Mouse (Mus musculus) brown adipose tissue, adult 24 weeks (tissue): ENCODE measurements around the gene Klhl8. TPM values are rescaled to one million over a fixed set of nuclear protein-coding genes. Genes with fewer than 3 reads are reported as not detected.

Experiments
- H3K27ac ChIP-seq: fragments of 200-500 bp; replicated peaks from 2 replicates; pipeline ENCODE4 v1.5.1; 2012; ENCODE audit warnings: low read depth, mild to moderate bottlenecking, low read length
- H3K4me1 ChIP-seq: fragments of 200-500 bp; 2 replicates; pipeline ENCODE4 v1.6.1; 2012; ENCODE audit warnings: low read length, mixed read lengths; ENCODE audit not compliant: control insufficient read depth, insufficient read depth, insufficient read length
- H3K4me3 ChIP-seq: fragments of 200-500 bp; 2 replicates; pipeline ENCODE4 v1.5.1; 2012; ENCODE audit warnings: low read depth, mild to moderate bottlenecking, low read length, moderate library complexity; ENCODE audit not compliant: insufficient read depth
- polyA plus RNA-seq: library from polyadenylated mRNA; stranded (reverse); fragments of >200 nt; gene quantifications from 2 replicates; pipeline ENCODE4 v1.2.4, GENCODE M21; 2012; ENCODE audit not compliant: missing spikeins, insufficient read depth, insufficient read length

The Klhl8 gene
- polyA plus RNA-seq, 1 experiment: 3.0 TPM

DNA sequence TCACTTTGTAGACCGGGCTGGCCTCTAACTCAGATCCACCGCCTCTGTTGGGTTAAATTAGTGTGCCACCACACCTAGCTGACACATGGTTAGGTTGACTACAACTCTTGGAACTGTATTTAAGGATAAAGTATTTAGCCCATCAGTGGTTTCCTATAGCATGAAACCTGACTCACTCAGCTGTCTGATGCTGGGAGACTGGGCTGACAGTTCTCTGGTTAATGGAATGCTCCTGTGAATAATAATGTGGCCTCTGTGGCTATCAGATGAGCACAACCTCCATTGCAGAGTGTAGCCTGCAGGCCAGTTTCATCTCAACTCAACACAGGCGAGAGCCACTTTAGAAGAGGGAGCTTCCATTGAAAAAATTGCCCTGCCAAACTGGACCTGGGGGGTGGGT is 94.3 kb downstream of the Klhl8 start:
- Histone ChIP-seq H3K4me1 (peaks cover 12% of the 10 kb centered on the region; the same call in 1 of the 2 replicates), H3K4me3 (no peak overlapping the region), H3K27ac (no peak overlapping the region)

DNA sequence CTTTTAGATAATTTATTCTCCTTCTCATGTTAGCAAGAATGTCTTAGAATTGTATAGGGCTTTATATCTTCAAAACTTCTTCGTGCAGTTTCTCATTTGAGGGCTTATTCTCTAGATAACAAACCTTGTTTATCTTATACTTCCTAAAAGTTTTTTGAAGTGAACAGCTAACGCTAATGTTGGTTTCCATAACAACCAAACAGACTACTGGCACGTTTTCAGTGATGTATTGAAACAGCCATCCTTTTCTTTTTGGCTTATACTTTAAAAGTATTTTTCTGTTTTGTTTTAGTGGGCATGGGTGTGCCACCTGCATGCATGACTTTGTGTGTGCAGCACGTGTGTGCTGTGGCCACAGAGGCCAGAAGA is 95.8 kb downstream of the Klhl8 start:
- no peak overlapping the region for H3K27ac ChIP-seq
- H3K4me3 ChIP-seq: no peak overlapping the region
- H3K4me1 ChIP-seq: peaks cover 12% of the 10 kb centered on the region; the same call in 1 of the 2 replicates

DNA sequence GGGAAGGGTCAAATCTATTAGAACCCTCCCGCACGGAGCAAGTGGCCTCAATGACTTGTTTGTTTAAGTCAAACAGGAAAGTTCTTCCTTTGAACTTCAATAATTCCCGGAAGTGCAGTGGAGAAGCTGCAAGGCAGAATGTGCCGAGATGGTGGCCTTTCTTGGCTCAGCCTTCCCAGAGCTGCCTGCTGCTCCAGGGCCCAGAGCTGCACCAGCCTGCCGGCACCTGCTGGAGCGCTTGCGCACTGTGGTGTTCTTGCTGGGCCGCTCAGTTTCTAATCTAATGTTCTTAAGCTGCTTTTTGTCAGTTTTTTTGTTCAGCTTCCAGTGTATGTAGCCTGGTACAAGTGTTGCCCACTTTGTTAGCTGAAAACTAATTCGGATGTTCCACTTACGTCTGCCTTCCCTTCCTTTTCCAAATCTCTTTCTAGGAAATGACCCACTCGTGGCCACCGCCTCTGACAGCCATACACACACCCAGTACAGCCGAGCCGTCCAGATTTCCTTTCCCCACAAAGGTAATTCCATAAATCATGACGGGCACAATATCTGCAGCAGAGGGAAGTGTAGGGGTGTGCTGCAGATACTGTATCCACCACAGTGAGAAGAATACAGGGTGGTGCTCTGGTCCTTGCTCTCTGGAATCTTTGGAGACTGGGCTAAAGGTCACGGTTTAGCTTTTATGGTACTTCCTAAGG is 96.4 kb downstream of the Klhl8 start:
- Histone ChIP-seq H3K27ac (0 out of 2 replicates have a peak overlapping the region, but pooled peaks have one; percentile 8), H3K4me1 (peaks cover 12% of the 10 kb centered on the region; the same call in 1 of the 2 replicates), H3K4me3 (no peak overlapping the region)

DNA sequence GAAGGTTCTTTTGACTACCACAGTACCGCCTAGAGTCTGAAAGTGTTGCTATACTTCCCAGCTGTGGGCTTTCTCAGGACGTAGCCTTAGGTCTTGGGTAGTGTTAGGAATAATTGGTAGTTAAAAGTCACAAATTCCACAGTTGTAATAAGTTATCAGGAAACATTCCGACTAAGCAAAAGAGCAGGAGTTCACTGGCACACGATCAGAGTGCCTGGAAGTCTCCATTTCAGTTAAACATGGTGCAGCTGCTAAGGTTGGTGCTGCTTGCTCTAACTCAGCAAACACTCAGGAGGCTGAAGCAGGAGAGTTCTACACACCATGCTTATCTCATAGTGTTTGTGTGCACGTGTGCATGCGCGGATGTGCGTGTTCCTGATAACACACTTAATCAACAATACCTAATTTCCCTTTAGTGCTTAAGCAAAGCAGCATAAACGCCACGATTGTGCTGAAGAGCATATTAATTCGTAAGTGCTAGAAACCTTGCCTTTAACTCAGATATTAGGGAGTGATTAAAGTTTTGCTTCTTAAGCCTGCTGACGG is 97.0 kb downstream of the Klhl8 start:
- H3K4me3 ChIP-seq: no peak overlapping the region
- H3K27ac ChIP-seq: no peak overlapping the region
- peaks cover 12% of the 10 kb centered on the region; the same call in 1 of the 2 replicates for H3K4me1 ChIP-seq

DNA sequence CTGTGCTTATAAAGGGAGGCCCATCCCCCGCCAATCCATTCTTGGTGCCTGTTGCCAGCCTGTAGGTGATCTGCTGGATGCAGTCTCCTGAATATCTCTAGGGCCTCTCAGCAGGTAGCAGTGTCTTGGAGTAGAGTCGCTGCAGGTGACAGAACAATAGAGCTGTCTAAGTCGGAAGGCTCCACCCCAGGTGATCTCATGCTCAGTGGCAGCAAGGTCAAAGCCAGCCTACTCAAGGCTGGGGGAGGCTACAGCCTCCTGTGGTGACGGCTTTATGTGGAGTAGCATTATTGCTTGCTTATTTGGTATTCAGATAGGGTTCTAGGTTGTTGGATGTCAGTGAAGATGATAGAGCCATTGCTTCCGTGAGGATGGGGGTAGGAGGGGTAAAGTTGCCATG is 97.8 kb downstream of the Klhl8 start:
- no peak overlapping the region for H3K27ac ChIP-seq
- H3K4me1 ChIP-seq: peaks cover 12% of the 10 kb centered on the region; the same call in 1 of the 2 replicates
- no peak overlapping the region for H3K4me3 ChIP-seq

Other genes starting within 250 kb of the Klhl8 start
- 8.8 and 9.1 TPM in 2 replicates for gene Aff1, start 218.9 kb downstream of the Klhl8 start, polyA plus RNA-seq
- 0.91 TPM in 1 of 2 replicates, not detected in the other for gene Hsd17b13, start 66.2 kb upstream of the Klhl8 start, polyA plus RNA-seq
- 34.8 and 39.7 TPM in 2 replicates for gene Hsd17b11, start 110.7 kb upstream of the Klhl8 start, polyA plus RNA-seq
- 57.0 and 62.7 TPM in 2 replicates for gene Nudt9, start 135.0 kb upstream of the Klhl8 start, polyA plus RNA-seq
- gene Gm17660, start 166.3 kb upstream of the Klhl8 start, polyA plus RNA-seq: not detected in 2 replicates
- 101 and 132 TPM in 2 replicates for gene Sparcl1, start 202.5 kb upstream of the Klhl8 start, polyA plus RNA-seq